Mouse (Mus musculus): ENCODE measurements at regions not wholly inside any gene's neighbourhood (a gene's known extent, or its start where the extent isn't known, plus 50 kb on each side); places are given as distances from the start of the nearest gene placed in this dataset.

DNA sequence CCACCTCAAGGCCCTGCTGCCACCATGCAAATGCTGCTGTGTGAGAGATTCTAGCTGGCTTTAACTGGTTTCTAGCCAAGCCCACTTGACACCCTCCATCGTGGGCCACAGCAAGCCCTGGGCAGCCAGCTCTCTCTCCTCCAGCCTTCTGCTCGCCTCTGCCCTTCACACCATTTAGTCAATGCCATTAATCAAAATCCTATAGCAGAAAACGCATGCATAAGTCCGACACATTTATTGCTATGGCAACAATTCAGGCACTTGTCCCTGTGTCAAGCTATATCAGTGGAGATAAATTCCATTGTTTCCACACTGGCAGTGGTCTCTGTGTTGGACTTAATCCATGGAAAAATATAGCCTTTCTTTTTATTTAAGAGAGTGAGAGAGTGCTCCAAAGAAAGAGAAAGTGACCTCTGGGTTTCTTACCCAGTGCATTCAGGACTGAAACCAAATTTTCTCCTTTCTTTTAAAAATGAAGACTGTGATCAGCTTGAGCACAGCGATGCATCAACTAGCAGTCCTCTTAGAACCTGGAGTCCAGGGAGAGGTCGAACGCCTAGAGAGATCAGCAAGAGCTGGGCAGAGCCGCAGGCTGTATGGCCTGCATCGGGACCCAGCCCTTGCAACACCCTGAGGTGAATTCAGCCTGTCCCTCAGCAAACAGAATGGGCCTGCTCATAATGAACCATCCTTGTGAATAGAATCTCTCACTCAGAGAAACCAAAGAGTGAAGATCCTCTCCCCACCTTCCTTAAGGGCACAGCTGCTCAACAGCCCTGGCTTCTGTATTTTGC, 93.1 kb upstream of the Tox3 start:
- no peak overlapping the region for H3K4me3 ChIP-seq (ENCODE audit: low read depth, low read length)
- 0 out of 2 replicates have a peak, but pooled peaks cover 6% of the 10 kb centered on the region for H3K4me1 ChIP-seq (ENCODE audit: control insufficient read depth, insufficient read depth, low read length)
- H3K9me3 ChIP-seq (ENCODE audit: control insufficient read depth, low read depth, low read length): no peaks in the 10 kb centered on the region
- H3K4me2 ChIP-seq (replicated peaks; ENCODE audit: low read depth, low read length): no peak overlapping the region
- H3K36me3 ChIP-seq (ENCODE audit: control insufficient read depth, insufficient read depth, low read length): no peaks in the 10 kb centered on the region
- ATAC-seq (ENCODE audit: insufficient number of reproducible peaks, insufficient read depth, low FRiP score, low read depth): no peak; the same call in 1 of the 2 replicates
- H3K9ac ChIP-seq (replicated peaks; ENCODE audit: low read depth, low read length): no peak overlapping the region
- H3K27ac ChIP-seq (ENCODE audit: low read length): no peak overlapping the region
- 48% methylated on average over 9 of the region's 9 CpGs for WGBS
- H3K27me3 ChIP-seq (ENCODE audit: control insufficient read depth, insufficient read depth, low read length): no peaks in the 10 kb centered on the region

DNA sequence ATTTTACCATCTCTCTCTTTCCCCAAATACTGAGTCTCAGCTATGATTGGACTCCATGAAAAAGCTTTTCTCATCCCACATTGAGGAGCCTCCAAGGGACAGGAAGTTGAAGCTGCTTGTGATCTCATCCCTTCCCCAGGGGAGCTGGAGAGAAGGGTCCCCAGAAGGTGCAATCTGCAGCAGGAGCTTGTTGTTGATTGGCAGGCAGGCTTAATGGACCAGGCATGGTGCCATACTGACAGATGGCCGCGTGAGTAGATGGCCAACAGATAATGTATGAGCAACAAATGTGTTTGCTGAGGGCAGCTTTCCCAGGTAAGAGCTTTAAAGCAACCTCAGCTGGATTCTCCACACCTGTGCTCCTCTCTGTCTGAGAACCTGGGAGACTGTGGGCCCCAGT, 65.9 kb upstream of the Tox3 start:
- Histone ChIP-seq H3K4me3 (ENCODE audit: low read depth, low read length) (no peak overlapping the region), H3K27ac (ENCODE audit: low read length) (no peak overlapping the region), H3K9me3 (ENCODE audit: control insufficient read depth, low read depth, low read length) (no peaks in the 10 kb centered on the region), H3K36me3 (ENCODE audit: control insufficient read depth, insufficient read depth, low read length) (no peaks in the 10 kb centered on the region), H3K4me2 (replicated peaks; ENCODE audit: low read depth, low read length) (no peak overlapping the region), H3K27me3 (ENCODE audit: control insufficient read depth, insufficient read depth, low read length) (no peaks in the 10 kb centered on the region), H3K9ac (replicated peaks; ENCODE audit: low read depth, low read length) (no peak overlapping the region), H3K4me1 (ENCODE audit: control insufficient read depth, insufficient read depth, low read length) (no peaks in the 10 kb centered on the region)
- WGBS: 68% methylated on average over 2 of the region's 2 CpGs
- no peak for ATAC-seq (ENCODE audit: insufficient number of reproducible peaks, insufficient read depth, low FRiP score, low read depth)
